Mouse (Mus musculus): ENCODE measurements around the gene Olfr1419. TPM values are rescaled to one million over a fixed set of nuclear protein-coding genes. Genes with fewer than 3 reads are reported as not detected.

Gene Olfr1419
- polyA plus RNA-seq, 1 experiment, result not detected

DNA sequence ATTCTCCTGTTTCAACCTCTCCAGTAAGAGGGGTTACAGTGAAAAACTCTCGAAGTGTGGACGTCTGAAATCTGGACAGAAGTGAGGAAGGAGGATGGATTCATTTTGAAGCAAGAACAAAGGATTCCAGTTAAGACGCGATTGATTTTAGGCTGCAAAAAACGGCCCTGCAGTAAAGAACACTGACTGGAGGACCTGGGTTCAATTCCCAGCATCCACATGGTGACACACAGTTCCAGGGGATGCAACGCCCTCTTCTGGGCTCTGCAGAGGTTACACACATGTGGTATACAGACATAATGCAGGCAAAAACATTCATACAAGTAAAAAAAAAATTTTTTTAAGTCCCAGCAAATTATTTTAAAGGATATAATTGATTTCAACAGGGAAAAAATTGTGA is 54.7 kb downstream of the Olfr1419 start:
- no peak for TF ChIP-seq GATA1 (IDR thresholded peaks at IDR 0.05; ENCODE audit: low read length)

DNA sequence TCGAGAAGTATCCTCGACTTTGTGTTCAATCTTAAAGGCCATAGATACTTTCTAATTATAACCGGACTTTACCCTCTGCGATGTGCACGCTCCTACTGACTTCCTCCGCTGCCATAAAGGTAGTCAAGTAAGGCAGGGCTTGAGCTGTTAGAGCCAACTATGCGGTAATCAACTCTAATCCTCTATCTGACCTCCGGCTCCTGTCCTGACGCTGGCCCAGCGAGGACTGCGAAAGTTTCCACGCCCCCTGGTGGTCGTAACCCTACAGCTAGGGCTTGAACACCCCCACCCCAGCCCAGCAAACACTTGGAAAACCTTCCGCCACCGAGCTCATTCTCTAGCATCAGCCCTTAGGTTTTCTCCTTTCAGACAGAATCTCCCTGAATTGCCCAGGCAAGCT is 55.1 kb downstream of the Olfr1419 start:
- TF ChIP-seq GATA1 (IDR thresholded peaks at IDR 0.05; ENCODE audit: low read length), result no peak

DNA sequence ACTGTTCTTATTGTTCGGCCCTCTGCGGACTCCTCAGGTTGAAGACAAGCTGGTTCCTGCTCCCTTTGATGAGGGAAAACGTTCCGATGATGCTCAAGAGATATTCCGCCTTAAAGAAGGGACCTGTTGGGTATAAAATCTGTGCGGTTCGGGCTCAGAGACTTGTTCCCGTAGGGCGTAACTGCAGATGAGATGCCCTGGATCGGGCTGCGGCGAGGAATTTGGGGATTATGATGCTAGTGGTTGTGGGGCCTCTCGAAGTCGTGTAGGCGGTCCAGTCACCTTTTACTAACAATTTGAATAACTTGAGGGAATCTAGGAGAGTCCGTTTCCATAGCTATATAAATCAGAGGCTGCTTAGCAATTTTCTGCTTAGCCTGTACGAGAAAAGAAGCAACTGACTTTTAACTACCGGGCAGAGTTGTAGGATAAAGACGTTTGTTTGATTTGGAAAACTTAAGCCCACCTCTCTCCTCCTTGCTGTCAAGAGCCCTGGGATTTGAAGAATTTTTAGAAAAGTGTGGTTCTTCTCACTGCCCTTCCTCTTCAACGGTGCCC is 55.7 kb downstream of the Olfr1419 start, which contains the start of gene Stx3:
Stx3 (minus strand) TSS at position 261 of the 558 bp plus-strand sequence.
- TF ChIP-seq GATA1 (IDR thresholded peaks at IDR 0.05; ENCODE audit: low read length), result no peak

Other genes with a start within 250 kb of the Olfr1419 start
- gene Ms4a3, start 234.3 kb downstream of the Olfr1419 start, polyA plus RNA-seq (2012), result not detected in 2 replicates
- gene Oosp2, start 214.5 kb downstream of the Olfr1419 start, polyA plus RNA-seq (2012), result not detected in 2 replicates
- gene Oosp1, start 184.0 kb downstream of the Olfr1419 start, polyA plus RNA-seq (2012), result not detected in 2 replicates
- not detected in 2 replicates for gene Oosp3, start 178.1 kb downstream of the Olfr1419 start, polyA plus RNA-seq (2012)
- not detected in 2 replicates for gene Gif, start 127.6 kb downstream of the Olfr1419 start, polyA plus RNA-seq (2012)
- gene Mrpl16, start 104.7 kb downstream of the Olfr1419 start, polyA plus RNA-seq (2012), result 9.2 and 27.7 TPM in 2 replicates
- gene Stx3, start 55.7 kb downstream of the Olfr1419 start, polyA plus RNA-seq (2012), result not detected in 2 replicates
- gene Olfr1417, start 35.9 kb downstream of the Olfr1419 start, polyA plus RNA-seq (2012), result not detected in 2 replicates
- not detected in 2 replicates for gene Olfr1418, start 14.0 kb downstream of the Olfr1419 start, polyA plus RNA-seq (2012)
- not detected in 2 replicates for gene Olfr1420, start 11.5 kb upstream of the Olfr1419 start, polyA plus RNA-seq (2012)
- 10.3 and 19.4 TPM in 2 replicates for gene Patl1, start 37.3 kb upstream of the Olfr1419 start, polyA plus RNA-seq (2012)
- gene Osbp, start 90.8 kb upstream of the Olfr1419 start, polyA plus RNA-seq (2012), result 9.9 and 12.0 TPM in 2 replicates
- gene Olfr1423, start 166.2 kb upstream of the Olfr1419 start, polyA plus RNA-seq (2012), result not detected in 2 replicates
- not detected in 2 replicates for gene Olfr1424, start 187.6 kb upstream of the Olfr1419 start, polyA plus RNA-seq (2012)
- not detected in 2 replicates for gene Olfr1425, start 202.6 kb upstream of the Olfr1419 start, polyA plus RNA-seq (2012)
- not detected in 2 replicates for gene Olfr1426, start 216.9 kb upstream of the Olfr1419 start, polyA plus RNA-seq (2012)
- gene Olfr1427, start 228.2 kb upstream of the Olfr1419 start, polyA plus RNA-seq (2012), result not detected in 2 replicates
- gene Olfr1428, start 240.8 kb upstream of the Olfr1419 start, polyA plus RNA-seq (2012), result not detected in 2 replicates
- gene Olfr76, start 248.1 kb upstream of the Olfr1419 start, polyA plus RNA-seq (2012), result not detected in 2 replicates

Measured in G1E-ER4 (cell line).